Mouse (Mus musculus) stomach, postnatal 0 days (tissue): Measurements from ENCODE around the gene Msi2.

Source experiments
- CTCF ChIP-seq: IDR thresholded peaks from 2 replicates; pipeline ENCODE4 v1.5.1; 2016; ENCODE audit warnings: antibody characterized with exemption, low read depth, mild to moderate bottlenecking, moderate library complexity
- EP300 ChIP-seq: optimal IDR thresholded peaks from 2 replicates; pipeline ENCODE3; 2016; ENCODE audit warnings: antibody characterized with exemption

- TF ChIP-seq EP300 (no peak), CTCF (no peak)
Observed at GRCm38 (mm10) chr11:88759501-88759900, 41.2 kb upstream of the Msi2 start.
